8 mouse cellular contexts compared by ENCODE assay signal in the genomic region with DNA sequence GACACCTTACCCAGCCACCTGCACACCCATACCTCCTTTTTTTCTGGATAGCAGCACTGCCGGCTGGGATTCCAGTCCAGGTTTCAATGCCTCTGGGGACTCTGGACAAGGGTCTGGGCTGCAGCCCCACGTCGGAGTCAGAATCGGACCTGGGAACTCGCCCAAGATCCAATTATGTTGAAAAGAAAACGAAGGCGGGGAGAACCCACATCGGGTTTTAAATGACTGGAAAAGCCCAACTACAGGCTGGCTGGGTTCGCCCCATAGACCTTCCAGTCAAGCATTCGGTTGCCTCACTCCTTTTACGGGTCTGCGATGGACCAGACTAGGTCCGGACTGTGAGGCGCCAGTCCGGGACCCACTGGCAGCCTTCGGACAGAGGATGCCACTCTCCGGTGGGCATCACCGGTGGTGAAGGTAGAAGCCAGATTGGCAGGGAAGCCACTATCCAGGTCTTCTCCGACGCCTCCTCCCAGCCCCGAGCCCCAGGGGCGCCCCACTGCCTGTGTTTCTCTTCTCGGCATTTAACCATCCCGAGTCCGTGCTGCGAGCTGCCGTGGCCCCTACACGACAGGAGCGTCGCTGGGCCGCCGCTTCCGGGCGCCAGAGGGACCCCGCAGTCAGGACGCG. TPM values are rescaled to one million over a fixed set of nuclear protein-coding genes. Genes with fewer than 3 reads are reported as not detected.
DNase-seq lines count a peak whose midpoint lies in the region; ATAC-seq and TF ChIP-seq lines count a peak whose summit lies in the region.

No protein-coding gene starts in this region.

- TF ChIP-seq POLR2A in ES-Bruce4 (IDR thresholded peaks at IDR 0.05; ENCODE audit: insufficient read depth, low read length) = no peak

- no peak for ATAC-seq in heart, embryonic 11.5 days (replicated peaks; ENCODE audit: insufficient number of reproducible peaks, low FRiP score, low TSS enrichment)
- no peak for ATAC-seq in intestine, embryonic 15.5 days
- 0 out of 2 replicates have a peak, but pooled peaks have one; percentile 9 for ATAC-seq in neural tube, embryonic 13.5 days (ENCODE audit: low read depth)
- ATAC-seq in megakaryocyte-erythroid progenitor cell, adult 5-6 weeks (replicated peaks; ENCODE audit: low FRiP score, low TSS enrichment, poor library complexity, severe bottlenecking) = no peak

- H3K4me1 ChIP-seq in heart, embryonic 11.5 days (ENCODE audit: control insufficient read depth, insufficient read depth, low read length) = peaks cover 34% of the 10 kb centered on the region
- H3K4me1 ChIP-seq in ES-Bruce4 (ENCODE audit: control insufficient read depth, insufficient read depth, low read length) = no peaks in the 10 kb centered on the region
- H3K4me1 ChIP-seq in intestine, embryonic 15.5 days (replicated peaks) = peaks cover 39% of the 10 kb centered on the region
- H3K4me1 ChIP-seq in neural tube, embryonic 13.5 days (replicated peaks) = peaks cover 80% of the 10 kb centered on the region

- no peaks in the 10 kb centered on the region for H3K36me3 ChIP-seq in heart, embryonic 11.5 days (ENCODE audit: control insufficient read depth, insufficient read depth, low read length)
- H3K36me3 ChIP-seq in ES-Bruce4 (ENCODE audit: control insufficient read depth, insufficient read depth, low read length, poor library complexity, severe bottlenecking) = no peaks in the 10 kb centered on the region
- H3K36me3 ChIP-seq in intestine, embryonic 15.5 days = no peaks in the 10 kb centered on the region
- H3K36me3 ChIP-seq in neural tube, embryonic 13.5 days = no peaks in the 10 kb centered on the region

- TF ChIP-seq CTCF in ES-Bruce4 (IDR thresholded peaks at IDR 0.05; ENCODE audit: low read depth, low read length) = no peak

- H3K9me3 ChIP-seq in heart, embryonic 11.5 days (replicated peaks; ENCODE audit: control insufficient read depth, low read length) = no peaks in the 10 kb centered on the region
- no peaks in the 10 kb centered on the region for H3K9me3 ChIP-seq in ES-Bruce4 (replicated peaks; ENCODE audit: control insufficient read depth, insufficient read depth, low read length, poor library complexity, severe bottlenecking)
- no peaks in the 10 kb centered on the region for H3K9me3 ChIP-seq in intestine, embryonic 15.5 days
- no peaks in the 10 kb centered on the region for H3K9me3 ChIP-seq in neural tube, embryonic 13.5 days

- peak overlapping the region; percentile 63 for H3K4me3 ChIP-seq in heart, embryonic 11.5 days (ENCODE audit: low read depth, low read length)
- H3K4me3 ChIP-seq in ES-Bruce4 (ENCODE audit: low read depth, low read length) = peak overlapping the region; percentile 49
- peak overlapping the region; percentile 59 for H3K4me3 ChIP-seq in intestine, embryonic 15.5 days (replicated peaks)
- peak overlapping the region; percentile 78 for H3K4me3 ChIP-seq in neural tube, embryonic 13.5 days

- no peak for DNase-seq in heart, adult 8-10 months (ENCODE audit: low spot score)
- peak; percentile 28 for DNase-seq in embryo, embryonic 9.5 days (ENCODE audit: extremely low spot score)
- DNase-seq in spleen, adult 18-20 months = no peak

- TF ChIP-seq EP300 in ES-Bruce4 (IDR thresholded peaks at IDR 0.05; ENCODE audit: insufficient read depth, low read depth, low read length) = no peak

- H3K27ac ChIP-seq in heart, embryonic 11.5 days (ENCODE audit: low read depth, low read length) = no peak overlapping the region
- no peak overlapping the region for H3K27ac ChIP-seq in ES-Bruce4 (ENCODE audit: insufficient read depth, low read length)
- H3K27ac ChIP-seq in intestine, embryonic 15.5 days = no peak overlapping the region
- peak overlapping the region; percentile 25 for H3K27ac ChIP-seq in neural tube, embryonic 13.5 days (replicated peaks)

- 1% methylated on average over 37 of the region's 37 CpGs for WGBS in heart, embryonic 11.5 days (ENCODE audit: insufficient replicate concordance)
- WGBS in intestine, embryonic 15.5 days = under 1% methylated on average over 37 of the region's 37 CpGs
- under 1% methylated on average over 37 of the region's 37 CpGs for WGBS in neural tube, embryonic 13.5 days

- peak overlapping the region; percentile 49; the same call in 1 of the 2 replicates for H3K9ac ChIP-seq in heart, embryonic 11.5 days (ENCODE audit: low read depth, low read length)
- peak overlapping the region; percentile 43 for H3K9ac ChIP-seq in ES-Bruce4 (ENCODE audit: low read depth, poor library complexity, severe bottlenecking)
- H3K9ac ChIP-seq in intestine, embryonic 15.5 days = 0 out of 2 replicates have a peak overlapping the region, but pooled peaks have one; percentile 30
- peak overlapping the region; percentile 88 for H3K9ac ChIP-seq in neural tube, embryonic 13.5 days

- H3K4me2 ChIP-seq in heart, embryonic 11.5 days = peak overlapping the region; percentile 99
- H3K4me2 ChIP-seq in intestine, embryonic 15.5 days (replicated peaks) = peak overlapping the region; percentile 100
- peak overlapping the region; percentile 97 for H3K4me2 ChIP-seq in neural tube, embryonic 13.5 days

- H3K27me3 ChIP-seq in heart, embryonic 11.5 days (ENCODE audit: control insufficient read depth, insufficient read depth, low read length) = peaks cover 87% of the 10 kb centered on the region
- H3K27me3 ChIP-seq in ES-Bruce4 (ENCODE audit: control insufficient read depth, insufficient read depth, low read length, poor library complexity, severe bottlenecking) = peaks cover 35% of the 10 kb centered on the region
- peaks cover 74% of the 10 kb centered on the region for H3K27me3 ChIP-seq in intestine, embryonic 15.5 days (replicated peaks)
- H3K27me3 ChIP-seq in neural tube, embryonic 13.5 days = peaks cover 68% of the 10 kb centered on the region

RNA-seq across cellular contexts. Expression of a gene that starts 1.3 kb away (rescaled TPM):
- polyA plus RNA-seq in heart, embryonic 11.5 days (2014; fragmentation: Nextera tagmentation; extraction: Ambion mirVana) = 0.72 and 0.90 TPM in 2 replicates
- under 1 TPM; 0.09 to 0.24 (median 0.16) TPM for total RNA-seq in heart, adult 8-10 months (2022)
- polyA plus RNA-seq in ES-Bruce4 (2011; ENCODE audit: insufficient read depth, insufficient read length, low read depth, missing spikeins) = 0.21 TPM in 1 of 2 replicates, not detected in the other
- 0.90 and 1.1 TPM in 2 replicates for polyA plus RNA-seq in intestine, embryonic 15.5 days (2015; fragmentation: Nextera tagmentation; extraction: Ambion mirVana)
- 15.3 and 18.8 TPM in 2 replicates for polyA plus RNA-seq in neural tube, embryonic 13.5 days (2015; fragmentation: Nextera tagmentation; extraction: Ambion mirVana)
- total RNA-seq in megakaryocyte-erythroid progenitor cell, adult 5-6 weeks (2014; fragmentation: Nextera tagmentation) = not detected in 2 replicates
- total RNA-seq in megakaryocyte-erythroid progenitor cell, adult 5-6 weeks (2017) = not detected in 2 replicates

RNA-seq across cellular contexts. Expression of a gene that starts 53.8 kb away (rescaled TPM):
- 9.7 and 9.8 TPM in 2 replicates for polyA plus RNA-seq in heart, embryonic 11.5 days (2014; fragmentation: Nextera tagmentation; extraction: Ambion mirVana)
- 10 to 100 TPM; 30.3 to 35.6 (median 32.7) TPM for total RNA-seq in heart, adult 8-10 months (2022)
- 41.5 and 47.1 TPM in 2 replicates for polyA plus RNA-seq in ES-Bruce4 (2011; ENCODE audit: insufficient read depth, insufficient read length, low read depth, missing spikeins)
- 9.0 and 10.1 TPM in 2 replicates for polyA plus RNA-seq in intestine, embryonic 15.5 days (2015; fragmentation: Nextera tagmentation; extraction: Ambion mirVana)
- 9.6 and 11.1 TPM in 2 replicates for polyA plus RNA-seq in neural tube, embryonic 13.5 days (2015; fragmentation: Nextera tagmentation; extraction: Ambion mirVana)
- total RNA-seq in megakaryocyte-erythroid progenitor cell, adult 5-6 weeks (2014; fragmentation: Nextera tagmentation) = 29.6 and 36.1 TPM in 2 replicates
- total RNA-seq in megakaryocyte-erythroid progenitor cell, adult 5-6 weeks (2017) = 10.2 and 15.8 TPM in 2 replicates

RNA-seq across cellular contexts. Expression of a gene that starts 57.7 kb away (rescaled TPM):
- polyA plus RNA-seq in heart, embryonic 11.5 days (2014; fragmentation: Nextera tagmentation; extraction: Ambion mirVana) = 8.9 and 9.2 TPM in 2 replicates
- total RNA-seq in heart, adult 8-10 months (2022) = 10 to 100 TPM in 1 of 4 experiments, 1 to 10 TPM in 3; 7.2 to 13.2 (median 7.9) TPM
- polyA plus RNA-seq in ES-Bruce4 (2011; ENCODE audit: insufficient read depth, insufficient read length, low read depth, missing spikeins) = 6.5 and 7.7 TPM in 2 replicates
- polyA plus RNA-seq in intestine, embryonic 15.5 days (2015; fragmentation: Nextera tagmentation; extraction: Ambion mirVana) = 15.5 and 15.6 TPM in 2 replicates
- 15.6 and 17.3 TPM in 2 replicates for polyA plus RNA-seq in neural tube, embryonic 13.5 days (2015; fragmentation: Nextera tagmentation; extraction: Ambion mirVana)
- total RNA-seq in megakaryocyte-erythroid progenitor cell, adult 5-6 weeks (2014; fragmentation: Nextera tagmentation) = 10.5 and 14.2 TPM in 2 replicates
- 19.8 and 20.0 TPM in 2 replicates for total RNA-seq in megakaryocyte-erythroid progenitor cell, adult 5-6 weeks (2017)

Comparison
In these comparisons a context has a peak if more than half of its experiments do, and no peak if none do; other contexts are left out.
1. H3K9ac ChIP-seq: peak in every context shown above with its lines; median percentile 88 in neural tube, embryonic 13.5 days; 49 in heart, embryonic 11.5 days; 43 in ES-Bruce4; 30 in intestine, embryonic 15.5 days.